Mouse (Mus musculus) cortical plate, adult 2 months (tissue): Measurements from ENCODE around the gene Rbm48.
"Not testable (repeated sequence)": the region's sequence is repeated elsewhere in the genome, so short reads cannot be mapped to it uniquely, and the experiment has no call there.

Experiments used
- CTCF ChIP-seq: fragments of 200-500 bp; IDR thresholded peaks from 2 replicates; pipeline ENCODE4 v1.5.1; 2011; ENCODE audit warnings: mild to moderate bottlenecking, control low read depth, low read length; ENCODE audit not compliant: insufficient read depth; ENCODE audit errors: extremely low read depth
- POLR2A ChIP-seq: fragments of 200-500 bp; IDR thresholded peaks from 2 replicates; pipeline ENCODE4 v1.6.1; 2011; ENCODE audit warnings: mild to moderate bottlenecking, low read length, control low read depth; ENCODE audit not compliant: insufficient read depth; ENCODE audit errors: extremely low read depth

GRCm38 (mm10) chr5:3611835-3612234 lies 15.4 kb upstream of the Rbm48 start:
- TF ChIP-seq POLR2A, CTCF: not testable (repeated sequence)
